Mouse (Mus musculus) ES-E14 (cell line): Measurements from ENCODE around the gene Ranbp10.

ENCODE experiments used
- CHD2 ChIP-seq: IDR thresholded peaks from 2 replicates; pipeline ENCODE4 v1.6.1; 2014; ENCODE audit warnings: mild to moderate bottlenecking, low read depth, low read length, inconsistent platforms
- ZNF384 ChIP-seq: IDR thresholded peaks from 2 replicates; pipeline ENCODE4 v1.6.1; 2012; ENCODE audit warnings: low read depth, low read length, inconsistent platforms

DNA sequence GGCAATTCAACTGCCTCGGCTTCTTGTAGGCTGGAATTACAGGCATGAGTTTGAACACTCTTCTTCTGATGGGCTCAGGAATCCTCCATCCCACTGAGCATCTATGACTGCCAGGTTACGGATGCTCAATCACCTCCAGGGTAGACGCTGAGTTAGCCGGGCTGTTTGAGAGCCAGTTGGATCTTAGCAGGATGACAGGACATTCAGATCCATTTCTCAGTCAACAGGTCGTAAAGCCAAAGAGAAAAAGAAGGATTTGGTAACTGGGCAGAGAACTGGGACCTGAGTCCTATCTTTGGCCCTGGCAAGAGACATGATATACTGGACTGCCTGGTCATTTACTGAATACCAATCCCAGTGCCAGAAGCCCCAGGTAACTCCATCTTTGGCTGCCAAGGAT lies 87.9 kb downstream of the Ranbp10 start:
- no peak for TF ChIP-seq ZNF384
- TF ChIP-seq CHD2: no peak
